Mouse (Mus musculus): ENCODE measurements around the gene Fetub.

DNA sequence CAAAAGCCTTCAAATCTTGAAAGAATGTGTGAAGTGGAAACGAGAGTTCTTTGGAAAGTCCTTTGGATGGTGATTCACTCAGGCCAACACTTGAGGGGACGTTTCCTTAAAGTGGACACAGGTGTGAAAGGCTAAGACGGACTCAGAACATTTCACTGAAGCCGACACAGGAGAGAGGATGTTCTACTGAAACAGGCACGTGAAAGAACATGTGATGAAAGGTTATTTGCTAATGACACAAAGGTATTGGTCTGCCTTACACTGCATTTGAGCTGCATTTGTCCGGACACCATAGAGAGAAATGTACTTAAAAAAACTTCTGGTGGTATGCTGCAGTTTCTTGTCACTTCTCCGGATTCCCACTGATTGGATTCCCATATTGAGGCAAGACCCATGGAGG is 39.4 kb upstream of the Fetub start:
- TF ChIP-seq CTCF (IDR thresholded peaks at IDR 0.05; ENCODE audit: extremely low read depth, insufficient read depth, low read length) (no peak), POLR2A (IDR thresholded peaks at IDR 0.05; ENCODE audit: extremely low read depth, insufficient read depth, low read length) (no peak)
